20 mouse cellular contexts compared by ENCODE assay signal in the genomic region with DNA sequence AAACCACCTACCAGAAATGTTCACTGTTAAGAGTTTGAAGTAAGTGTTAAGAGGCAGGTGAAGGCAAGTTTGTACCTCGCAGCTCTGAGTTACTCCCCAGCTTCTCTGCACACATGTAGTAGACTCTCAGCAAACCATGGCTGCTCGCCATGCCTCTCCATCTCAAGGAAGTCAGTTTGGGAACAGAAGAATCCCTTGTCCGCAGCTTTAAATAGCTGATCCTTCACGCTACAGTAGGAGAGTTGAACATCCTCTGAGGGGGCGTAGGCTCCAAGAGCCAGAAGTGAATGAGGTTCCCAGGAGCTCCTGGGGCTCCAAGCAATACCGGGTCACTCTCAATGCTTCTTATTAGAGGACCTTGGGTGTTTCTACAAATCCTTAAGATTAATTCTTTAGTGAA.
A peak's percentile ranks its signal among the peaks of the same experiment; 100 is the strongest.
DNase-seq lines count a peak whose midpoint lies in the region; ATAC-seq lines count a peak whose summit lies in the region.
"Had no signal": no experiment of that assay in that cellular context is flagged by ENCODE, and none has a peak within 500 bp of the region (broad histone marks: within the 10 kb centered on the region; RNA-seq: fewer than 3 reads in every experiment).

No protein-coding gene starts in this region.

- DNase-seq in frontal cortex, postnatal 25 days (ENCODE audit: low spot score in 2 of 2) = no peak
- DNase-seq in brain, adult 2 months (ENCODE audit: low read depth, low spot score) = peak; percentile 48
- peak; percentile 19 for DNase-seq in telencephalon, adult 2 months (ENCODE audit: low read depth, low spot score)
- no peak for DNase-seq in left cerebral cortex, adult 9 months (ENCODE audit: low spot score in 2 of 2)
- no peak for DNase-seq in spleen, postnatal 4 days (ENCODE audit: low spot score in 2 of 2)
- DNase-seq: adrenal gland, adult 2 months; adrenal gland, adult 8-10 months; adrenal gland, postnatal 10 days; adrenal gland, postnatal 14 days; adrenal gland, postnatal 25 days; adrenal gland, postnatal 36 days; B cell, adult 2 months; cerebellum, adult 11 months; cerebellum, adult 11-12 months; cerebellum, adult 18-20 months; cerebellum, adult 2 months had no signal

- peak; percentile 92 for ATAC-seq in frontal cortex, adult (ENCODE audit: low TSS enrichment)
- ATAC-seq: activated CD4-positive, CD25-positive, alpha-beta regulatory T cell, adult 4 months; CD4-positive, CD25-positive, alpha-beta regulatory T cell, adult 4 months; Patski had no signal

Comparison
In these comparisons a context has a peak if more than half of its experiments do, and no peak if none do; other contexts are left out.
1. DNase-seq: peak in brain, adult 2 months (single experiment) and telencephalon, adult 2 months (single experiment); none in frontal cortex, postnatal 25 days (0 of 2), left cerebral cortex, adult 9 months (0 of 2) and spleen, postnatal 4 days (0 of 2).